Mouse (Mus musculus): ENCODE results near the gene Gm10309. TPM values are rescaled to one million over a fixed set of nuclear protein-coding genes. Genes with fewer than 3 reads are reported as not detected.

Gm10309 gene
- polyA plus RNA-seq, 1 experiment: not detected

DNA sequence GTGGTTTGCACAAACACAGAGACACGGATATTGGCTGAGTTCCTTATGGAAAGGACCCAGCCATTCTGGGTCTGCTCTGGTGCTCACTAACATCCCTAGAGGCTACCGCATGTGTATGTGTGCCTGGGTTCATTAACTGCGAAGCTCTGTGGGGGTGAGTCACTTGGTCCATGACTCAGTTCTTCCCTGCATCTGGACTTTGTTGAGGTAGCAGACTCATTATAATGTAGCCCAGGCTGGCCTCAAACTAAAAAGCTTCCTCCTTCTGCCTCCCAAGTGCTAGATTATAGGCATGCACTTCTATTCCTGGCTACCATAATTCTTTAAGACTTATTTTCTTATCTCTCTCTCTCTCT, 50.7 kb downstream of the Gm10309 start:
- WGBS: 76% methylated on average over 3 of the region's 3 CpGs
- no peak overlapping the region for H3K27ac ChIP-seq (ENCODE audit: control insufficient read depth, insufficient read depth, low read depth, low read length, poor library complexity)
- TF ChIP-seq POLR2A (IDR thresholded peaks at IDR 0.05; ENCODE audit: borderline replicate concordance, control insufficient read depth, low read depth, low read length) (no peak), CTCF (IDR thresholded peaks at IDR 0.05; ENCODE audit: control insufficient read depth, insufficient read depth, low read length) (no peak)
- no peaks in the 10 kb centered on the region; the same call in none of the 2 replicates for H3K4me1 ChIP-seq (ENCODE audit: control insufficient read depth, insufficient read depth, low read length)
- no peak overlapping the region for H3K4me3 ChIP-seq (replicated peaks; ENCODE audit: control insufficient read depth, low read depth, low read length)

DNA sequence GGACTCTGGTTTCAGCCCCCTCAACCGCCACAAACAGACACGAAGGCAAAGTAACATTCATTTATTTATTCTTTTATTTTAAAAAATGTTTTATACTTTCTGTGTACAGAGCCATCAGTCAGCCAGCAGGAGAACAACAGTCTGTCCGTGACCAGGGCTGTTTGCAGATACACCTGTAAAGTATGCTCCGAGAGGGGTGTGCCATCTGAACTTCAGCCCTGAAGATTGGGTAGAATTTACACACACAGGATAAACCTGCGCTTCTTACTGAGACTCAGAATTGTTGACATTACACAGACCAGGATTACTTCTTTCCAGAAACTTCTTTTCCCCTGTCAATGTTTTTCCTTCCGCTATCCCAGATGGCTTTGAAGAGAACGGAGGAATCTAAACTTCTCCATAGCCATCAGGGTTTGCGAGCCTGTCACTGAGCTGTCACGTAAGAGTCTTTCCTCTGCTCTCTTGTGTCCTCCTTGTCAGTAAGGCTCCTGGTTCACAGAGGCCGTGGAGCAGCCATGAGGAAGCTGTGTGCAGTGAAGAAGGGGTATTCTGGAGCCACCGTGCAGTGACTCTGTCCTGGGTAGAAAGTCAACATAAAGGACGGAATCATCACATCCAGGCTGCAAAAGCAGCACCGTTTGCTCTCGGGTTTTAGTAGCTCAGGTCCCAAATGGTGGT, 51.2 kb downstream of the Gm10309 start:
- Histone ChIP-seq H3K4me1 (ENCODE audit: control insufficient read depth, insufficient read depth, low read length) (no peaks in the 10 kb centered on the region; the same call in none of the 2 replicates), H3K4me3 (replicated peaks; ENCODE audit: control insufficient read depth, low read depth, low read length) (no peak overlapping the region), H3K27ac (ENCODE audit: control insufficient read depth, insufficient read depth, low read depth, low read length, poor library complexity) (no peak overlapping the region)
- no peak for TF ChIP-seq POLR2A (IDR thresholded peaks at IDR 0.05; ENCODE audit: borderline replicate concordance, control insufficient read depth, low read depth, low read length)
- TF ChIP-seq CTCF (IDR thresholded peaks at IDR 0.05; ENCODE audit: control insufficient read depth, insufficient read depth, low read length): no peak
- 85% methylated on average over 14 of the region's 14 CpGs for WGBS

DNA sequence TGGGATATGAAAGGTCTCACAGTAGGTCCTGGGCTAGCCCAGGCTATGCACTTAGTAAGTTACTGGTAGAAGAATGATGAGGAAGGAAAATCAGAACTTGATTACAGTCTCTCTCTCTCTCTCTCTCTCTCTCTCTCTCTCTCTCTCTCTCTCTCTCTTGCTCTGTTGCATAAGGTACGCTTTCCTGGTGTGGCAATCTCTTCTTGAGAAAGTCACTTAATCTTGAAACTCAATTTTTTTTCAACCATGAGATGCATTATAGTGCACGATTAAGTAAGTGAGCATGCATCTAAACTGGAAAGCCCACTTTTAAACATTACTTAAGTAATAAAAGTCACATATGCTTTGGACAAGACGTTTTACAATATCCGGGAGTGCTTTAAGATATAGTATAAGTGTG, 52.1 kb downstream of the Gm10309 start:
- 57% methylated on average over 4 of the region's 4 CpGs for WGBS
- TF ChIP-seq CTCF (IDR thresholded peaks at IDR 0.05; ENCODE audit: control insufficient read depth, insufficient read depth, low read length): no peak
- no peak for TF ChIP-seq POLR2A (IDR thresholded peaks at IDR 0.05; ENCODE audit: borderline replicate concordance, control insufficient read depth, low read depth, low read length)

More for the DNA sequence above, 52.1 kb downstream of the Gm10309 start:
- Histone ChIP-seq H3K4me3 (replicated peaks; ENCODE audit: control insufficient read depth, low read depth, low read length) (no peak overlapping the region), H3K4me1 (ENCODE audit: control insufficient read depth, insufficient read depth, low read length) (no peaks in the 10 kb centered on the region; the same call in none of the 2 replicates), H3K27ac (ENCODE audit: control insufficient read depth, insufficient read depth, low read depth, low read length, poor library complexity) (no peak overlapping the region)

Other genes with a start within 250 kb of the Gm10309 start
- gene Epas1, start 248.5 kb upstream of the Gm10309 start, polyA plus RNA-seq (2011; ENCODE audit: insufficient read depth, insufficient read length, low replicate concordance, missing spikeins): 12.7 and 28.0 TPM in 2 replicates

All from bone marrow, adult 2 months (tissue).